Mouse (Mus musculus): Measurements from ENCODE around the gene Ankrd63. TPM values are rescaled to one million over a fixed set of nuclear protein-coding genes. Genes with fewer than 3 reads are reported as not detected.
A peak's percentile ranks its signal among the peaks of the same experiment; 100 is the strongest.
"Not testable (repeated sequence)": the region's sequence is repeated elsewhere in the genome, so short reads cannot be mapped to it uniquely, and the experiment has no call there.

Ankrd63 gene
- polyA plus RNA-seq, 1 experiment from 2014 or later, result not detected

GRCm38 (mm10) chr2:118661891-118662290, 41.9 kb downstream of the Ankrd63 start:
- H3K27me3 ChIP-seq (ENCODE audit: poor library complexity, severe bottlenecking), result peaks cover 63% of the 10 kb centered on the region
- H3K9me3 ChIP-seq, result no peaks in the 10 kb centered on the region
- WGBS, result 85% methylated on average over 9 of the region's 9 CpGs
- H3K36me3 ChIP-seq (replicated peaks), result no peaks in the 10 kb centered on the region
- no peak overlapping the region for H3K4me3 ChIP-seq
- H3K27ac ChIP-seq, result no peak overlapping the region
- DNase-seq (ENCODE audit: extremely low spot score, low spot score), result no peak
- H3K4me1 ChIP-seq, result peaks cover 49% of the 10 kb centered on the region

GRCm38 (mm10) chr2:118659998-118660452, 43.7 kb downstream of the Ankrd63 start:
- DNase-seq (ENCODE audit: extremely low spot score, low spot score), result peak; percentile 70
- no peaks in the 10 kb centered on the region for H3K36me3 ChIP-seq (replicated peaks)
- peaks cover 46% of the 10 kb centered on the region for H3K27me3 ChIP-seq (ENCODE audit: poor library complexity, severe bottlenecking)
- peak overlapping the region; percentile 83 for H3K27ac ChIP-seq
- H3K4me3 ChIP-seq, result peak overlapping the region; percentile 45
- 5% methylated on average over 4 of the region's 4 CpGs for WGBS
- H3K4me1 ChIP-seq, result peaks cover 57% of the 10 kb centered on the region
- no peaks in the 10 kb centered on the region for H3K9me3 ChIP-seq

GRCm38 (mm10) chr2:118659493-118659892, 44.3 kb downstream of the Ankrd63 start:
- 87% methylated on average over 12 of the region's 12 CpGs for WGBS
- Histone ChIP-seq H3K27me3 (ENCODE audit: poor library complexity, severe bottlenecking) (peaks cover 41% of the 10 kb centered on the region), H3K4me3 (peak overlapping the region; percentile 45; the same call in 1 of the 2 replicates), H3K36me3 (replicated peaks) (no peaks in the 10 kb centered on the region), H3K4me1 (peaks cover 57% of the 10 kb centered on the region), H3K9me3 (no peaks in the 10 kb centered on the region), H3K27ac (peak overlapping the region; percentile 83)
- DNase-seq (ENCODE audit: extremely low spot score, low spot score), result no peak

GRCm38 (mm10) chr2:118659077-118659476, 44.7 kb downstream of the Ankrd63 start:
- Histone ChIP-seq H3K4me3 (no peak overlapping the region), H3K27me3 (ENCODE audit: poor library complexity, severe bottlenecking) (peaks cover 37% of the 10 kb centered on the region), H3K9me3 (no peaks in the 10 kb centered on the region), H3K4me1 (peaks cover 58% of the 10 kb centered on the region), H3K27ac (0 out of 2 replicates have a peak overlapping the region, but pooled peaks have one; percentile 83), H3K36me3 (replicated peaks) (no peaks in the 10 kb centered on the region)
- DNase-seq (ENCODE audit: extremely low spot score, low spot score), result no peak
- WGBS, result 69% methylated on average over 1 of the region's 1 CpGs

- 42% methylated on average over 4 of the region's 4 CpGs for WGBS
Measured at GRCm38 (mm10) chr2:118658457-118658856, 45.3 kb downstream of the Ankrd63 start.

GRCm38 (mm10) chr2:118656688-118657281, 47.0 kb downstream of the Ankrd63 start:
- Histone ChIP-seq H3K9me3 (no peaks in the 10 kb centered on the region), H3K4me1 (peaks cover 42% of the 10 kb centered on the region), H3K27me3 (ENCODE audit: poor library complexity, severe bottlenecking) (peaks cover 14% of the 10 kb centered on the region), H3K4me3 (no peak overlapping the region), H3K36me3 (replicated peaks) (no peaks in the 10 kb centered on the region), H3K27ac (peak overlapping the region; percentile 58; the same call in 1 of the 2 replicates)
- 38% methylated on average over 3 of the region's 3 CpGs for WGBS
- no peak for DNase-seq (ENCODE audit: extremely low spot score, low spot score)

More at GRCm38 (mm10) chr2:118658457-118658856, 45.3 kb downstream of the Ankrd63 start:
- Histone ChIP-seq H3K36me3 (replicated peaks) (no peaks in the 10 kb centered on the region), H3K4me3 (no peak overlapping the region), H3K27ac (peak overlapping the region; percentile 83; the same call in 1 of the 2 replicates), H3K9me3 (no peaks in the 10 kb centered on the region), H3K4me1 (peaks cover 54% of the 10 kb centered on the region), H3K27me3 (ENCODE audit: poor library complexity, severe bottlenecking) (peaks cover 31% of the 10 kb centered on the region)
- DNase-seq (ENCODE audit: extremely low spot score, low spot score), result peak; percentile 28

GRCm38 (mm10) chr2:118650697-118651096, 53.1 kb downstream of the Ankrd63 start:
- DNase-seq (ENCODE audit: extremely low spot score, low spot score); H3K4me1 ChIP-seq; H3K4me3 ChIP-seq; H3K27ac ChIP-seq; H3K9me3 ChIP-seq; H3K27me3 ChIP-seq (ENCODE audit: poor library complexity, severe bottlenecking): not testable (repeated sequence)
- 51% methylated on average over 2 of the region's 2 CpGs for WGBS
- H3K36me3 ChIP-seq (replicated peaks), result peaks cover 14% of the 10 kb centered on the region

Other genes with a start within 250 kb of the Ankrd63 start
- gene Srp14, start 224.3 kb downstream of the Ankrd63 start, polyA plus RNA-seq (2016; fragmentation: Nextera tagmentation; extraction: Ambion mirVana), result 238 and 240 TPM in 2 replicates
- gene Bmf, start 154.3 kb downstream of the Ankrd63 start, polyA plus RNA-seq (2016; fragmentation: Nextera tagmentation; extraction: Ambion mirVana), result 3.8 and 4.5 TPM in 2 replicates
- gene Bub1b, start 105.8 kb downstream of the Ankrd63 start, polyA plus RNA-seq (2016; fragmentation: Nextera tagmentation; extraction: Ambion mirVana), result 168 and 179 TPM in 2 replicates
- 0.52 and 1.6 TPM in 2 replicates for gene Pak6, start 40.7 kb downstream of the Ankrd63 start, polyA plus RNA-seq (2016; fragmentation: Nextera tagmentation; extraction: Ambion mirVana)
- 0.38 and 0.46 TPM in 2 replicates for gene Plcb2, start 24.5 kb upstream of the Ankrd63 start, polyA plus RNA-seq (2016; fragmentation: Nextera tagmentation; extraction: Ambion mirVana)
- gene Inafm2, start 41.8 kb upstream of the Ankrd63 start, polyA plus RNA-seq (2016; fragmentation: Nextera tagmentation; extraction: Ambion mirVana), result 19.8 and 21.7 TPM in 2 replicates
- 0.53 and 0.64 TPM in 2 replicates for gene Ccdc9b, start 58.7 kb upstream of the Ankrd63 start, polyA plus RNA-seq (2016; fragmentation: Nextera tagmentation; extraction: Ambion mirVana)
- gene Phgr1, start 68.8 kb upstream of the Ankrd63 start, polyA plus RNA-seq (2016; fragmentation: Nextera tagmentation; extraction: Ambion mirVana), result not detected in 2 replicates
- 1.0 and 1.2 TPM in 2 replicates for gene Disp2, start 75.8 kb upstream of the Ankrd63 start, polyA plus RNA-seq (2016; fragmentation: Nextera tagmentation; extraction: Ambion mirVana)
- gene Knstrn, start 110.0 kb upstream of the Ankrd63 start, polyA plus RNA-seq (2016; fragmentation: Nextera tagmentation; extraction: Ambion mirVana), result 173 and 180 TPM in 2 replicates
- gene Ivd, start 158.0 kb upstream of the Ankrd63 start, polyA plus RNA-seq (2016; fragmentation: Nextera tagmentation; extraction: Ambion mirVana), result 66.2 and 67.7 TPM in 2 replicates
- gene Bahd1, start 196.4 kb upstream of the Ankrd63 start, polyA plus RNA-seq (2016; fragmentation: Nextera tagmentation; extraction: Ambion mirVana), result 3.6 and 4.1 TPM in 2 replicates
- 13.8 and 14.5 TPM in 2 replicates for gene Chst14, start 222.5 kb upstream of the Ankrd63 start, polyA plus RNA-seq (2016; fragmentation: Nextera tagmentation; extraction: Ambion mirVana)